Mouse (Mus musculus): ENCODE results near the gene Fbxo34. TPM values are rescaled to one million over a fixed set of nuclear protein-coding genes. Genes with fewer than 3 reads are reported as not detected.

The Fbxo34 gene
- polyA plus RNA-seq, 1 experiment: 11.9 TPM

DNA sequence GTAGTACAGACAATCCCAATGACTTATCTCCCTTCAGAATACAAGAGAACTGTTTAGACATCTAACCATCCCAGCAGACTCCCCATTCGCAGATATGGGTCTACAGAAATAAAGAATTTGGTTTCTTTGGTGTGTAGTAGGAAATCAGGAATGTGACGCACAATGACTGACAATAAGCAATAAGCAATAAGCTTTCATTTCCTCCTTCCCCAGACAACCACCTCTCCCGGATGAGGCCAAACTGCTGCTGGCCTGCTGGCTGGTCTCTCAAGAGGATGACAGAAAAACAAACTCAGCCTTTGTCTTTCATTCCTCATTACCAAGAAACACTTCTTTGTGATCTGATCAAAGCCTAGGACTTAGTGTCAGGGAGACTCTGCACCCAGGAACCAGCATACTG, 92.1 kb downstream of the Fbxo34 start:
- H3K36me3 ChIP-seq (ENCODE audit: control insufficient read depth, insufficient read depth): peaks cover 5% of the 10 kb centered on the region
- no peaks in the 10 kb centered on the region for H3K79me2 ChIP-seq (ENCODE audit: control insufficient read depth, insufficient read depth)
- no peak overlapping the region for H3ac ChIP-seq (ENCODE audit: control insufficient read depth, insufficient read length, low read depth)
- no peaks in the 10 kb centered on the region for H3K79me3 ChIP-seq (ENCODE audit: low read depth)
- TF ChIP-seq MYOG (IDR thresholded peaks at IDR 0.05; ENCODE audit: control insufficient read depth, extremely low read depth, insufficient read length) (no peak), CEBPB (IDR thresholded peaks at IDR 0.05; ENCODE audit: low read depth) (no peak), FOSL1 (IDR thresholded peaks at IDR 0.05; ENCODE audit: insufficient read depth, low read length, poor library complexity, severe bottlenecking) (no peak), MAX (IDR thresholded peaks at IDR 0.05) (no peak), MYOD1 (IDR thresholded peaks at IDR 0.05; ENCODE audit: control insufficient read depth, insufficient read length, low read depth) (no peak), CTCF (IDR thresholded peaks at IDR 0.05; ENCODE audit: control insufficient read depth, insufficient read depth, insufficient read length) (no peak), USF1 (IDR thresholded peaks at IDR 0.05; ENCODE audit: low read depth) (no peak)
- H3K4me3 ChIP-seq (ENCODE audit: insufficient read depth, poor library complexity, severe bottlenecking): no peak overlapping the region
- H3K27me3 ChIP-seq (ENCODE audit: control insufficient read depth, insufficient read depth, insufficient read length): no peaks in the 10 kb centered on the region

DNA sequence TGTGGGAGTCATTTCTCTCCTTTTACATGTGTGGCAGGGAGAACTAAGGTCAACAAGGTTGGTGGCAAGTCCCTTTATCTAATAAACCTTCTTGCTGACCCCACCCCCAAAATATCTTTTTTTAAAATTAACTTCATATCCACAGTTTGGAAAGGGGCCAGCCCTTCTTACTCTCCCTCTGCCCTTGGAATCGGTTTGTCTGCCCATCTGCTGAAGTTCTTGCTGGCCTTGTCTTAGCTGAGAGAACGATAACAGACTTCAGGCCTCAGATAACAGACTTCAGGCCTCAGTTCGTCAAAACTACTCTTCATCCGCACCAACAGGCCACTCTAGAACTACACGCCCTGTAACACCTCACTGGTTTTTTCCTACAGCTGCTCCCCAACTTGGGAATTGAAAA, 94.1 kb downstream of the Fbxo34 start:
- H3K79me3 ChIP-seq (ENCODE audit: low read depth): no peaks in the 10 kb centered on the region
- H3K27me3 ChIP-seq (ENCODE audit: control insufficient read depth, insufficient read depth, insufficient read length): no peaks in the 10 kb centered on the region
- TF ChIP-seq CEBPB (IDR thresholded peaks at IDR 0.05; ENCODE audit: low read depth) (no peak), USF1 (IDR thresholded peaks at IDR 0.05; ENCODE audit: low read depth) (no peak), MAX (IDR thresholded peaks at IDR 0.05) (no peak)
- H3K4me3 ChIP-seq (ENCODE audit: insufficient read depth, poor library complexity, severe bottlenecking): no peak overlapping the region
- no peak overlapping the region for H3ac ChIP-seq (ENCODE audit: control insufficient read depth, insufficient read length, low read depth)
- peaks cover 13% of the 10 kb centered on the region for H3K36me3 ChIP-seq (ENCODE audit: control insufficient read depth, insufficient read depth)
- no peaks in the 10 kb centered on the region for H3K79me2 ChIP-seq (ENCODE audit: control insufficient read depth, insufficient read depth)

DNA sequence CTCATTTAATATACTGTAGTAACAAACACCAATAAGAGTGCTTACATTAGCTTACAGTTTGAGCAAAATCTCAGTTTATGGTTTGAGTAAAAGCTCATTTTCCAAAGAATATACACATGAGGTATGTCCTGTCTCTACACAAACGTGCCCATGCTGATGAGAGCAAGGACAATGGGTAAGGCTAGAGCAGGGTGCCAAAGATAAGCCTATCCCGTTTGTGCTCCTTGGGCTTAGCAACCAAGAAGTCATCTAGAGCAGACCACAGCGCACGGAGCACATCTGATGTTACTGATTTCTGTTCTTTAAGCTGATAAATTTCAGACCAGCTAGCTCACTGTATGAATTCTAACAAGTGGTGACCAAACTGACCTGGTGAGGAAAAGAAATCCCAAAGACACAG, 94.7 kb downstream of the Fbxo34 start:
- TF ChIP-seq MYOD1 (IDR thresholded peaks at IDR 0.05; ENCODE audit: control insufficient read depth, insufficient read length, low read depth) (no peak), FOSL1 (IDR thresholded peaks at IDR 0.05; ENCODE audit: insufficient read depth, low read length, poor library complexity, severe bottlenecking) (no peak), CTCF (IDR thresholded peaks at IDR 0.05; ENCODE audit: control insufficient read depth, insufficient read depth, insufficient read length) (no peak)

DNA sequence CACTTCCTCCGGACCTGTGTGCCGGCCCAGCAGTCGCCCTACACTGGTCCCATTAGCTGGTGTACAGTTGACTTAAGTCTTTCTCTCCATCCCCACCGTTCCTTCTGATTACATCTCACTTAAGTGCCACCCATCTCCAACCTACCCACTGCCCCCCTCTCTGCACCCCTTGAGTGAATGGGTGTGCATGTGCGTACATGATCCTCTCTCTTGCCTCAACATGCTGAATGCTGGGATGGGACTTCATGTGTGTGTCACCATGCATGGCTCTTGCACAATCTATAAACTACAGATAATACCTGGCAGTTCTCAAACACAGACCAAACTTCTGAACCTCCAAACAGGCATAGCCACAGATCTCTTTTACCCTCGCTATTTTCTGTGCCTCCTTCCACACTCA, 101.4 kb downstream of the Fbxo34 start:
- H3K79me3 ChIP-seq (ENCODE audit: low read depth): no peaks in the 10 kb centered on the region
- H3K79me2 ChIP-seq (ENCODE audit: control insufficient read depth, insufficient read depth): no peaks in the 10 kb centered on the region
- no peaks in the 10 kb centered on the region for H3K27me3 ChIP-seq (ENCODE audit: control insufficient read depth, insufficient read depth, insufficient read length)
- H3ac ChIP-seq (ENCODE audit: control insufficient read depth, insufficient read length, low read depth): no peak overlapping the region
- TF ChIP-seq MAX (IDR thresholded peaks at IDR 0.05) (no peak), MYOD1 (IDR thresholded peaks at IDR 0.05; ENCODE audit: control insufficient read depth, insufficient read length, low read depth) (no peak), CEBPB (IDR thresholded peaks at IDR 0.05; ENCODE audit: low read depth) (no peak), FOSL1 (IDR thresholded peaks at IDR 0.05; ENCODE audit: insufficient read depth, low read length, poor library complexity, severe bottlenecking) (no peak), CTCF (IDR thresholded peaks at IDR 0.05; ENCODE audit: control insufficient read depth, insufficient read depth, insufficient read length) (no peak), MYOG (IDR thresholded peaks at IDR 0.05; ENCODE audit: control insufficient read depth, extremely low read depth, insufficient read length) (no peak), USF1 (IDR thresholded peaks at IDR 0.05; ENCODE audit: low read depth) (no peak)
- peaks cover 27% of the 10 kb centered on the region for H3K36me3 ChIP-seq (ENCODE audit: control insufficient read depth, insufficient read depth)
- no peak overlapping the region for H3K4me3 ChIP-seq (ENCODE audit: insufficient read depth, poor library complexity, severe bottlenecking)

More for the DNA sequence above, 94.7 kb downstream of the Fbxo34 start:
- Histone ChIP-seq H3ac (ENCODE audit: control insufficient read depth, insufficient read length, low read depth) (no peak overlapping the region), H3K27me3 (ENCODE audit: control insufficient read depth, insufficient read depth, insufficient read length) (no peaks in the 10 kb centered on the region), H3K4me3 (ENCODE audit: insufficient read depth, poor library complexity, severe bottlenecking) (no peak overlapping the region), H3K36me3 (ENCODE audit: control insufficient read depth, insufficient read depth) (peaks cover 13% of the 10 kb centered on the region), H3K79me2 (ENCODE audit: control insufficient read depth, insufficient read depth) (no peaks in the 10 kb centered on the region), H3K79me3 (ENCODE audit: low read depth) (no peaks in the 10 kb centered on the region)

DNA sequence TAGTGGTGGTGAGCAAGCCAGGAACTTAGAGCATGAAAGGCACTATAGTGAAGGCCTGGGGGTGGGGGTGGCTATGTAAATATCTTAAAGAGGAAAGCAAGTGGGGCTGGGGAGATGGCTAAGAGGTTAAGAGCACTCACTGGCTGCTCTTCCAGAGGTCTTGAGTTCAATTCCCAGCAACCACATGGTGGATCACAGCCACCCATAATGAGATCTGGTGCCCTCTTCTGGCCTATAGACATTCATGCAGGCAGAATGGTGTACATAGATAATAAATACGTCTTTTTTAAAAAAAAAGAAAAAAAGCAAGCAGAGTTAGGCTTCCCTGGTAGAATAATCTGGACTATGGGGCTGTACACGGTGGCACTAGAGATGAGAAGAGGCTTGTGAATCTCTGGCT, 103.2 kb downstream of the Fbxo34 start:
- no peaks in the 10 kb centered on the region for H3K79me3 ChIP-seq (ENCODE audit: low read depth)

DNA sequence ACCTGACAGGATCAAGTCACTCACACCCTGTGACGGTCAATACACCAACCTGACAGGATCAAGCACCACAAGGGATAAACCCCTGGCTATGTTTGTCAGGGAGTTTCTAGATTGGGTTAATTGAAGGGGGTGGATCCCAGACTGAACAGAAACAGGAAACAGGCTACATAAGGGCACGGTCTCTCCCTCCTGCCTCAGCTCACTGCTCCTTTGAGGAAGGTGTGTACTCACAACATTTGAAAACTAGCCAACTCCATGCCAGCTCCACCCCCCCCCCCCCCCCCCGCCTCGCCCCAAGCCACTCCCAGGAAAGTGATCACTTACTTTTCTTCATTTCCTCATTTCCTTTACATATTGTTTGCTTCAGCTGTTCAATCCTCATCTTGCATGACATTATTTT, 104.0 kb downstream of the Fbxo34 start:
- Histone ChIP-seq H3K36me3 (ENCODE audit: control insufficient read depth, insufficient read depth) (peaks cover 14% of the 10 kb centered on the region), H3K27me3 (ENCODE audit: control insufficient read depth, insufficient read depth, insufficient read length) (no peaks in the 10 kb centered on the region), H3K79me3 (ENCODE audit: low read depth) (no peaks in the 10 kb centered on the region), H3ac (ENCODE audit: control insufficient read depth, insufficient read length, low read depth) (no peak overlapping the region), H3K79me2 (ENCODE audit: control insufficient read depth, insufficient read depth) (no peaks in the 10 kb centered on the region), H3K4me3 (ENCODE audit: insufficient read depth, poor library complexity, severe bottlenecking) (no peak overlapping the region)
- no peak for TF ChIP-seq CTCF (IDR thresholded peaks at IDR 0.05; ENCODE audit: control insufficient read depth, insufficient read depth, insufficient read length)
- no peak for TF ChIP-seq USF1 (IDR thresholded peaks at IDR 0.05; ENCODE audit: low read depth)
- no peak for TF ChIP-seq FOSL1 (IDR thresholded peaks at IDR 0.05; ENCODE audit: insufficient read depth, low read length, poor library complexity, severe bottlenecking)
- TF ChIP-seq CEBPB (IDR thresholded peaks at IDR 0.05; ENCODE audit: low read depth): no peak
- TF ChIP-seq MAX (IDR thresholded peaks at IDR 0.05): no peak
- no peak for TF ChIP-seq MYOD1 (IDR thresholded peaks at IDR 0.05; ENCODE audit: control insufficient read depth, insufficient read length, low read depth)
- no peak for TF ChIP-seq MYOG (IDR thresholded peaks at IDR 0.05; ENCODE audit: control insufficient read depth, extremely low read depth, insufficient read length)

More for the DNA sequence above, 103.2 kb downstream of the Fbxo34 start:
- H3K36me3 ChIP-seq (ENCODE audit: control insufficient read depth, insufficient read depth): peaks cover 18% of the 10 kb centered on the region
- H3K27me3 ChIP-seq (ENCODE audit: control insufficient read depth, insufficient read depth, insufficient read length): no peaks in the 10 kb centered on the region
- H3K79me2 ChIP-seq (ENCODE audit: control insufficient read depth, insufficient read depth): no peaks in the 10 kb centered on the region
- no peak overlapping the region for H3K4me3 ChIP-seq (ENCODE audit: insufficient read depth, poor library complexity, severe bottlenecking)
- TF ChIP-seq MAX (IDR thresholded peaks at IDR 0.05) (no peak), MYOG (IDR thresholded peaks at IDR 0.05; ENCODE audit: control insufficient read depth, extremely low read depth, insufficient read length) (no peak), CEBPB (IDR thresholded peaks at IDR 0.05; ENCODE audit: low read depth) (no peak), FOSL1 (IDR thresholded peaks at IDR 0.05; ENCODE audit: insufficient read depth, low read length, poor library complexity, severe bottlenecking) (no peak), MYOD1 (IDR thresholded peaks at IDR 0.05; ENCODE audit: control insufficient read depth, insufficient read length, low read depth) (no peak), CTCF (IDR thresholded peaks at IDR 0.05; ENCODE audit: control insufficient read depth, insufficient read depth, insufficient read length) (no peak), USF1 (IDR thresholded peaks at IDR 0.05; ENCODE audit: low read depth) (no peak)
- H3ac ChIP-seq (ENCODE audit: control insufficient read depth, insufficient read length, low read depth): no peak overlapping the region

Measured in C2C12 (cell line).